Mouse (Mus musculus): ENCODE data around the gene Gdpd5. TPM values are rescaled to one million over a fixed set of nuclear protein-coding genes. Genes with fewer than 3 reads are reported as not detected.

Gene Gdpd5
- total RNA-seq, 2 experiments from 2014 or later: 40.8 to 42.4 TPM

DNA sequence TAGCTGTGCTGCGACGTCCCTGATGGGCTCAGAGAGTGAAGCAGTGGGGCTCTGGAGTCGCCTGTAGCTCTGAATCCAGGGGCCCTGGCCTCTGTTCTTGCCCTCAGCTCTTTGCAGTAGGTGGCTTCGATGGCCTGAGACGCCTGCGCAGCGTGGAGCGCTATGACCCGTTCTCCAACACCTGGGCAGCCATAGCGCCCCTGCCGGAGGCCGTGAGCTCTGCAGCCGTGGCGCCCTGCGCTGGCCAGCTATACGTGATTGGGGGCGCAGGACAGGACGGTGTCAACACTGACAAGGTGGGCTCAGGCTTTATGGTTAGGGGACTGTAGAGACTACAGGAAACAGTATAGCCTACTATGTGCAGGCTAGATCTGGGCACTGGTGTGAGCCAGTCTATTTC, 90.4 kb downstream of the Gdpd5 start:
- TF ChIP-seq CTCF (IDR thresholded peaks at IDR 0.05): peak; percentile 21
- intact Hi-C loops (cut with DNase I): no loop called here
- Histone ChIP-seq H3K4me3 (no peak overlapping the region), H3K27ac (no peak overlapping the region)
- DNase-seq (ENCODE audit: extremely low spot score in 1 of 2, low spot score in 2 of 2): no peak

DNA sequence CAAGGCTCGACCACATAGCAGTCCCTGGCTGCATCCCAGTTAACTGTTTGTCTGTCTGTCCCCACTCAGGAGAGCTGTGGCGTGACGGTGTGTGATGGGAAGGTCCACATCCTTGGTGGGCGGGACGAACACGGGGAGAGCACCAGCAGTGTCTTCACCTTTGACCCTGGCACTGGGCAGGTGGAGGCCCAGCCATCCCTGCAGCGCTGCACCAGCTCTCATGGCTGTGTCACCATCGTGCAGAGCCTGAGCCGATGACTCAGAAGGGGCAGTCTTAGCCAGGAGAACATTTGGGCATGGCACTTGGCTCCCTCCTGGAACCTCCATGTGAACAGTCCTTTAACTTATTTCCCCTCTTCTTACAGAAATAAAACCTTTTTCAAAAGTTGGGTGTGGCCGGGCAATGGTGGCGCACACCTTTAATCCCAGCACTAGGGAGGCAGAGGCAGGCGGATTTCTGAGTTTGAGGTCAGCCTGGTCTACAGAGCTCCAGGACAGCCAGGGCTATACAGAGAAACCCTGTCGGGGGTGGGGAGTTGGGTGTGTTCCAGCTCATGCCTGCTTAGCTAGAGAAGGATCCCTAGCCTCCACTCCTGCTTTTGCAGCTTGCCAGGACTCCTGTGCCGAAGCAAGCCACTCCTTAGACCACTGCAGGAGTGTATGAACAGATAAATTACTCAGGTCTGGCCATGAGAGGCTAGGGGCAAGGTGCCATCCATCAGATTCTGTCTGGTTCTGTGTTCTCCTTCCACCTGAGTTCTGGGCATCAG, 92.6 kb downstream of the Gdpd5 start:
- no peak overlapping the region for H3K27ac ChIP-seq
- intact Hi-C loops (cut with DNase I): no loop called here
- TF ChIP-seq CTCF (IDR thresholded peaks at IDR 0.05): no peak
- no peak for DNase-seq (ENCODE audit: extremely low spot score in 1 of 2, low spot score in 2 of 2)
- no peak overlapping the region for H3K4me3 ChIP-seq

DNA sequence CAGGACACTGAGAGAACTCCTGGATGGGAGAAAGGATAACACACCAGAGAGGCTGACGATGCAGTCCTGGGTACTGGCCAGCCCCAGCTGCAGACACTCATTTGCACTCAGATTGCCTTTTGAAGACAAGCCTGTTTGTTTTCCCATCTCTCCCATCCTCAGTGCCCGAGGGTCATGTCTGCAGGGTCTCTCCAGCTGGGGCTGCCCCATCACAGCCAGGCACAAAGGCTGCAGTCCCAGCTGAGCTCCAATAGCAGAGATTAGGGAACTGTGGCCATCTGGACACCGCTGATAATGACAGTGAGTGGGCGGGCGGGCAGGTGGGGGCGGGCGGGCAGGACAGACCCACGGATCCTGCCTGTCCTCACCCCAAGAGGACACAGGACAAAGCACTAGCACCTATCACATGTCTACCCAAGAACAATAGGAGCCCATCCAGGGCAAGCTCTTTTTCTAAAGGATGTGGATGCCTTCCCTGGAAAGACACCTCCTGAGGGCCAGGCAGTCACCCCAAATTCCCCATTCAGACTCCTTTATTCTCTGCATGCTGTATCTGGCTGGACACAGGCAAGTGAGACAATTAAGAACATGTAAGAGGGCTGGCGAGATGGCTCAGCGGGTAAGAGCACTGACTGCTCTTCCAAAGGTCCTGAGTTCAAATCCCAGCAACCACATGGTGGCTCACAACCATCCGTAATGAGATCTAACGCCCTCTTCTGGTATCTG, 93.8 kb downstream of the Gdpd5 start:
- H3K27ac ChIP-seq: peak overlapping the region; percentile 57
- no peak for TF ChIP-seq CTCF (IDR thresholded peaks at IDR 0.05)
- DNase-seq (ENCODE audit: extremely low spot score in 1 of 2, low spot score in 2 of 2): no peak

DNA sequence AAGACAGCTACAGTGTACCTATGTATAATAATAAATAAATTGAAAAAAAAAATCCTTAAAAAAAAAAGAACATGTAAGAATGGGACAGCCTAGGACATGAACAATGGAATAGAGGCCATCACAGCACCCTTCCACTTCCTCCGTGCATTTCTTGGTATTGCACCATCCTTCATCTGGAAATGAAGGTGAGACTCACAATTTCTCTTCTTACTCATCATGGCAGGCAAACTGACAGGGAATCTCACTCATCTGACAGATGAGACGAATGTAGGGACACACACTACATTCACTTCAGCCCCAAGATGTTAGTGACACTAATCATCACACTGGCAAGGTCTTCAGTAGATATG, 94.3 kb downstream of the Gdpd5 start:
- DNase-seq (ENCODE audit: extremely low spot score in 1 of 2, low spot score in 2 of 2): no peak
- no peak for TF ChIP-seq CTCF (IDR thresholded peaks at IDR 0.05)
- Histone ChIP-seq H3K27ac (no peak overlapping the region), H3K4me3 (no peak overlapping the region)
- intact Hi-C loops (cut with DNase I): no loop called here

More for the DNA sequence above, 93.8 kb downstream of the Gdpd5 start:
- intact Hi-C loops (cut with DNase I): no loop called here
- no peak overlapping the region for H3K4me3 ChIP-seq

DNA sequence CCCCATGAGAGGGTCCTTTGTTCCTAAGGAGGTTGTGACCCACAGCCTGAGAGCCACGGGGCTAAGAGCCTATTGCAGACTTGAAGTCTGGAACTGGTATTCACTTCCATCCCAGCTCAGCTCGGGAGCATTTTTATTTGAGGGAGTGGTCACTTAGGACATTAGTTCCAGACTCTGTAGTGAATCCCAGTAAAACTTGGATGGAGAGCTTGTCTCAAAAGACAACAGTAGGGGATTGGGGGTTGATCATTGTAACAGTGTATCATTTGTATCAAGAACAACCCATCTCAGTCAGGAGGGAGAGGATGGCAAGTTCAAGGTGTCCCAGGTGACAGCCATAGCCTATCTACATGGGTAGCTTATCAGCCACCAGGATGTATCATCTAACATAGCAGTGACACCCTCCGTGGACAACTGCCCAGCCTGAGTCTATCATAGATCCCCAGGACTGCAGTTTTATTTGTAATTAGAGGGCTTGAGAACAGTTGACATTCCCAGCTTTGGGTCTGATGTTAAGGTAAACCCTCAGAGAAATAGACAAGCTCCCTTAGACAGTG, 95.4 kb downstream of the Gdpd5 start:
- no peak for TF ChIP-seq CTCF (IDR thresholded peaks at IDR 0.05)
- DNase-seq (ENCODE audit: extremely low spot score in 1 of 2, low spot score in 2 of 2): no peak
- no peak overlapping the region for H3K27ac ChIP-seq
- no peak overlapping the region for H3K4me3 ChIP-seq
- intact Hi-C loops (cut with DNase I): no loop called here

DNA sequence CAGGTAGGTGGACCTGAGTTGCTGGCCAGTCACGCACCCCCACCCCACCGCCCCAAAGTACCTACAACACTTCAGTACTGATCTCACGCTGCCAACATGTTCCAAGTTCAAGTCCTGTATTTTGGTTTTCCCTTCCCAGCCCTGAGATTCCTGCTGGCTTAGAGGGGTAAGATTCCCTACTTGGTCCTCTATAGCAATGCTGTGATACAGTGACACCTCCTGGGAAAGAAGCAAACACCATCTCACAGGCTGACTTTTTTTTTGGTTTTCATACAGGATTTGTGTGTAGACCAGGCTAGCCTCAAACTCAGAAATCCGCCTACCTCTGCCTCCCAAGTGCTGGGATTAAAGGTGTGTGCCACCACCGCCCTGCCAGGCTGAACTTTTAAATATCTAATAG, 96.0 kb downstream of the Gdpd5 start:
- Histone ChIP-seq H3K4me3 (no peak overlapping the region), H3K27ac (no peak overlapping the region)
- TF ChIP-seq CTCF (IDR thresholded peaks at IDR 0.05): peak; percentile 9
- DNase-seq (ENCODE audit: extremely low spot score in 1 of 2, low spot score in 2 of 2): no peak
- intact Hi-C loops (cut with DNase I): no loop called here

DNA sequence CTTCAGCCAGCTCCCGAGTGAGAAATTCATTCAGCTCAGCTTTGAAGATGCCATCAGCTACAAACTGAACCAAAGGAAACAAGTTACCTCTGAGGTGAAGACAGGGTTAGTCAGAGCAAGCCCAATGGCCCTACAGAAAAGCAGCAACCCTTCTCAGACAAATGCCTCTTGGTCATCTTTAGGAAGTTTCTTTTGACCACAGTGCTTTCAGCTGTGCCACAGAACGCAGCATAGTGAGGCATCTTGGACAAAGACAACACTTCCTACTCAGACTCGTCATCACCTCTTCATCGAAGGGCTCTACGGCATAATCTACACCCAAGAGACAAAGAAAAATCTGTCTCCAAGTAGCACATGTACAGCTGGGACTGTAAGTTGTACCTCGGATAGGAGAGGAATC, 101.4 kb downstream of the Gdpd5 start:
- peak overlapping the region; percentile 87; the same call in 1 of the 2 replicates for H3K27ac ChIP-seq
- intact Hi-C loops (cut with DNase I): loop anchor here (10.0 kb wide), 1 partner anchor 372 kb away; the partner anchor contains the start of gene Xrra1
- no peak for DNase-seq (ENCODE audit: extremely low spot score in 1 of 2, low spot score in 2 of 2)
- no peak for TF ChIP-seq CTCF (IDR thresholded peaks at IDR 0.05)
- peak overlapping the region; percentile 66 for H3K4me3 ChIP-seq

DNA sequence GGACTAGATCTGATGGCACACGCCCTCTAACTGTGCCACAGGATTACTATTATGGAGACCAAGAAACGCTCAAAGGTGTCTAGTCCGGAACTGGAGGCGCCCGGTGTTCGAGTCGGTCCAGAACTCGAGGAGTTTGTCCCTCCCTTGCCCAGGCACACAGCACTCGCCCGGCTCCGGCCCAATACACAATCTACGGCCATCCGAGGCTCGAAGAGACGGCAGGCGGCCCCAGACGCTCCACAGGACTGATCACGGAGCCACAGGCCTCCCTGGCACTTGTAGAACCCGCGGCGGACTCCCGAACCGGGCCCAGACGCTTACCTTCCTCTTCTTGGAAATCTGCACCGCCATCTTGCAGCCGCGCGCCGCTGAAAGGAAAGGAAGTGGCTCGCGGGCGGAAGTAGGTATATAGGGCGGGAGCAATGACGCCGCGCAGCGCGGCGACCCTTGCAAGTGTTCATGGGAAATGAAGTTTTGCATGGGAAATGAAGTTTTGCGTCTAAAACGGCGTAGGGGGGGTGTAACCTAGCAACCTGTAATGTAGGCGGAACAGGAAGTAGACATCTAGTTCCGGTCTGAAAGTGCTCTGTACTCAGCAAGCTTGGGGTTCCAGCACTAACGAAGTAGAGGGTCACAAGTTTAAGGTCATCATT, 102.2 kb downstream of the Gdpd5 start, which contains the start of gene Rps3:
TSS of gene Rps3 (minus strand) at position 468 of the 653 bp plus-strand sequence.
- TF ChIP-seq CTCF (IDR thresholded peaks at IDR 0.05): no peak
- Histone ChIP-seq H3K27ac (peak within 1 kb of the TSS; percentile 87), H3K4me3 (peak within 1 kb of the TSS; percentile 66)
- peak; percentile 92 to 94 for DNase-seq (ENCODE audit: extremely low spot score in 1 of 2, low spot score in 2 of 2)
- intact Hi-C loops (cut with DNase I): loop anchor here (10.0 kb wide), 1 partner anchor 371 kb away; the partner anchor contains the start of gene Xrra1

DNA sequence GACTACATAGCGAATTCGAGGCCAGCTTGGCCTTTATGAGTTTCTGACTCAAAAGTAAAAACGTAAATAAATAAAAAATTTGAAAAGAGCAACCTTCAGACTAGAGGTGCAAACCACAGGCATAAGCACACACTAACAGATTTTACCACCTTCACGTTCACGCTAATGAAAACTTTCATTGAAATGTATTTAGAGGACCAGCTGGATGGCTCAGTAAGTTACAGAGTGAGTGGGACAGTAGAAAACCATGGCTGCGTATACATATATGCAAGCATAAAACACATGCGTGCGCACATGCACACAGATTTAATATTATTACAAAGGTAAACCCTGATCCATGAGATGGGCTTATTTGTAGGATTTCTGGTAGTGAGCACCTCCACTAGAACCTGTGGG, 102.7 kb downstream of the Gdpd5 start:
- peak overlapping the region; percentile 9; the same call in 1 of the 2 replicates for H3K4me3 ChIP-seq
- TF ChIP-seq CTCF (IDR thresholded peaks at IDR 0.05): no peak
- no peak for DNase-seq (ENCODE audit: extremely low spot score in 1 of 2, low spot score in 2 of 2)
- peak overlapping the region; percentile 62 for H3K27ac ChIP-seq
- intact Hi-C loops (cut with DNase I): loop anchor here (10.0 kb wide), 1 partner anchor 371 kb away; the partner anchor contains the start of gene Xrra1

DNA sequence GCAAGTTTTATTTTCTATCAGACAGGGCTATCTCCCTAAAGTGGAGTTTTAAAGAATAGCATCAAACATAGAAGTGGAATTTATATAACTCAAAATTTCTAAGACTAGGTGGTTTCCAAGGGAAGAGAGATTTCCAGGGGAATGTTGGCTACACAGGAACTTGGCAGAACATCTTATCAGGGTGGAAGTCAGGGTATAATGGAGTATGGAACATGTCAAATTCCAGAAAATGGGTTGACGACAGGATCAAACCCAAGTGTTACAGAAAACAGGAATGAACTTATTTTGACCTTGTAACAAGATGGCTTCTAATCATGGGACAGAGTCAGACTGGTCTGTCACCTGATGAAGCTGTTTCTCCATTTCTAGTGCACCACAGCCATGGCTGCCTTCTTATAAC, 103.5 kb downstream of the Gdpd5 start:
- H3K27ac ChIP-seq: no peak overlapping the region
- intact Hi-C loops (cut with DNase I): loop anchor here (10.0 kb wide), 1 partner anchor 370 kb away; the partner anchor contains the start of gene Xrra1
- TF ChIP-seq CTCF (IDR thresholded peaks at IDR 0.05): no peak
- DNase-seq (ENCODE audit: extremely low spot score in 1 of 2, low spot score in 2 of 2): no peak
- no peak overlapping the region for H3K4me3 ChIP-seq

DNA sequence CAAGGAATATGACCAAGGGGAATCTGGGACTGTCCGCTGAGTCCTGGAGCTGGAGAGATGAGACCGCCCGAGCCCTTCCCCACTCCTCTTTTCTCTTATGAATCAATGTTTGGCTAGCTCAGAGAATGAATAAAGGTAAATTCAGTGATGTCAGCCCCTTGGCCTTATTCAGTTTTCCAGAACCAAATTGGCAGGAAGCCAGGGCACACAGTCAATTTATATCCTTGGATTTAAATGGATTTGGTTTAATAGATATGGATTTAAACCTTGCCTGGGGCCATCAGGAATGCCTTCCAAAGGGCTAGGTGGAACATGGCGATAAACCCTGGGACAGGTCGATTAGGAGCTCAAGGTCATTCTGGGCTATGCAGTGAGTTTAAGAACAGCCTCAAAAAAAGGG, 108.5 kb downstream of the Gdpd5 start:
- no peak for TF ChIP-seq CTCF (IDR thresholded peaks at IDR 0.05)
- intact Hi-C loops (cut with DNase I): loop anchor here (10.0 kb wide), 1 partner anchor 365 kb away; the partner anchor contains the start of gene Xrra1
- DNase-seq (ENCODE audit: extremely low spot score in 1 of 2, low spot score in 2 of 2): no peak
- Histone ChIP-seq H3K4me3 (no peak overlapping the region), H3K27ac (no peak overlapping the region)

Data from left cerebral cortex, adult 2 months (tissue).